In the genomic region with DNA sequence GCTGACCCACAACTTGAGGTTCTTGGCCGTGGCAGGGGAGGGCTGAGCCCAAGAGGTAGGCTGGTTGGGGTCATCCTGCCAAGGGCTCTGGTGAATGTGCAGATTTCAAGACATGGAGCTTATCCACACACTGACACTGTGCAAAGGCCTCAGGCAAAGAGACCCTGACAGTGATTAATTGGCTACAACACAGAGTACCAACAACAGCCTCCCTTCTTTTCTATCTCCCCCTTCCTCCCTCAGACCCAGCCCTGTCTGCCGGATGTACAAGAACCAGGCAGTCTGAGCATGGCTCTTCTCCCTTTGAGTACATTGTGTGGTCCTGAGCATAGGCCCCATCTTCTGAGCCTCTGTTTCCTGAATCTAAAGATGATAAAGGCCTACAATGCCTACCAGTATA, we compare ENCODE assay signal across 16 mouse cellular contexts.
DNase-seq lines count a peak whose midpoint lies in the region; ATAC-seq lines count a peak whose summit lies in the region.
"Had no signal": no experiment of that assay in that cellular context is flagged by ENCODE, and none has a peak within 500 bp of the region (broad histone marks: within the 10 kb centered on the region; RNA-seq: fewer than 3 reads in every experiment).

No protein-coding gene starts in this region.

- ATAC-seq in midbrain, embryonic 14.5 days (ENCODE audit: low FRiP score, low TSS enrichment): no peak
- ATAC-seq in hindbrain, embryonic 12.5 days (ENCODE audit: low FRiP score): peak; percentile 81
- peak; percentile 66; the same call in 1 of the 2 replicates for ATAC-seq in neural tube, embryonic 14.5 days (ENCODE audit: low read depth)
- ATAC-seq: forebrain, postnatal 0 days; liver, postnatal 0 days had no signal

- H3K4me1 ChIP-seq in midbrain, embryonic 14.5 days (ENCODE audit: control insufficient read depth, insufficient read depth, low read length): no peaks in the 10 kb centered on the region
- H3K4me1 ChIP-seq in midbrain, embryonic 10.5 days: peaks cover 3% of the 10 kb centered on the region
- H3K4me1 ChIP-seq in hindbrain, embryonic 12.5 days: peaks cover 19% of the 10 kb centered on the region
- peaks cover 6% of the 10 kb centered on the region for H3K4me1 ChIP-seq in neural tube, embryonic 14.5 days (ENCODE audit: control insufficient read depth, insufficient read depth, low read length)

- H3K9me3 ChIP-seq in midbrain, embryonic 14.5 days (ENCODE audit: control insufficient read depth, low read length): no peaks in the 10 kb centered on the region
- H3K9me3 ChIP-seq in midbrain, embryonic 10.5 days (replicated peaks): no peaks in the 10 kb centered on the region
- no peaks in the 10 kb centered on the region for H3K9me3 ChIP-seq in hindbrain, embryonic 12.5 days (replicated peaks)
- no peaks in the 10 kb centered on the region for H3K9me3 ChIP-seq in neural tube, embryonic 14.5 days (ENCODE audit: control insufficient read depth, low read length)
- H3K9me3 ChIP-seq: heart, embryonic 13.5 days had no signal

- no peak overlapping the region for H3K4me3 ChIP-seq in midbrain, embryonic 14.5 days (replicated peaks; ENCODE audit: low read depth, low read length)
- H3K4me3 ChIP-seq in midbrain, embryonic 10.5 days: no peak overlapping the region
- no peak overlapping the region for H3K4me3 ChIP-seq in hindbrain, embryonic 12.5 days
- H3K4me3 ChIP-seq in neural tube, embryonic 14.5 days (ENCODE audit: low read depth, low read length): no peak overlapping the region
- H3K4me3 ChIP-seq: erythroblast, embryonic 14.5 days; heart, embryonic 13.5 days had no signal

- peak; percentile 8 for DNase-seq in midbrain, embryonic 14.5 days
- DNase-seq in midbrain, embryonic 10.5 days (ENCODE audit: low spot score): no peak
- DNase-seq in embryo, embryonic 9.5 days (ENCODE audit: extremely low spot score): peak; percentile 30
- no peak for DNase-seq in left cerebral cortex, postnatal 14 days (ENCODE audit: low spot score in 2 of 2)
- DNase-seq in thymus, postnatal 36 days: no peak
- DNase-seq: cerebellum, adult 11-12 months; forebrain, postnatal 0 days; heart, postnatal 4 days; kidney, adult 9 months; liver, postnatal 0 days; lung, postnatal 36 days; right cerebral cortex, postnatal 14 days had no signal

- no peak overlapping the region for H3K9ac ChIP-seq in midbrain, embryonic 14.5 days (replicated peaks; ENCODE audit: low read length)
- H3K9ac ChIP-seq in hindbrain, embryonic 12.5 days: no peak overlapping the region
- H3K9ac ChIP-seq in neural tube, embryonic 14.5 days (replicated peaks; ENCODE audit: low read depth, low read length): no peak overlapping the region
- H3K9ac ChIP-seq: forebrain, postnatal 0 days; heart, embryonic 13.5 days; liver, postnatal 0 days had no signal

- intact Hi-C loops in left cerebral cortex, postnatal 14 days (cut with DNase I): no loop called here

- no peak overlapping the region for H3K4me2 ChIP-seq in midbrain, embryonic 14.5 days (ENCODE audit: low read length)
- no peak overlapping the region for H3K4me2 ChIP-seq in hindbrain, embryonic 12.5 days (replicated peaks)
- H3K4me2 ChIP-seq in neural tube, embryonic 14.5 days (ENCODE audit: low read depth, low read length): no peak overlapping the region
- H3K4me2 ChIP-seq: heart, embryonic 13.5 days had no signal

- no peaks in the 10 kb centered on the region for H3K27me3 ChIP-seq in midbrain, embryonic 14.5 days (ENCODE audit: control insufficient read depth, insufficient read depth, low read length)
- no peaks in the 10 kb centered on the region for H3K27me3 ChIP-seq in midbrain, embryonic 10.5 days (ENCODE audit: low read depth, poor library complexity, severe bottlenecking)
- H3K27me3 ChIP-seq in hindbrain, embryonic 12.5 days: no peaks in the 10 kb centered on the region
- no peaks in the 10 kb centered on the region for H3K27me3 ChIP-seq in neural tube, embryonic 14.5 days (ENCODE audit: control insufficient read depth, insufficient read depth, low read length)
- H3K27me3 ChIP-seq: heart, embryonic 13.5 days had no signal

- WGBS in midbrain, embryonic 14.5 days: 67% methylated on average over 2 of the region's 2 CpGs
- WGBS in midbrain, embryonic 10.5 days: 77% methylated on average over 2 of the region's 2 CpGs
- 38% methylated on average over 2 of the region's 2 CpGs for WGBS in hindbrain, embryonic 12.5 days
- 36% methylated on average over 2 of the region's 2 CpGs for WGBS in neural tube, embryonic 14.5 days

- H3K36me3 ChIP-seq in midbrain, embryonic 14.5 days (ENCODE audit: control insufficient read depth, insufficient read depth, low read length): no peaks in the 10 kb centered on the region
- no peaks in the 10 kb centered on the region for H3K36me3 ChIP-seq in midbrain, embryonic 10.5 days
- H3K36me3 ChIP-seq in hindbrain, embryonic 12.5 days: no peaks in the 10 kb centered on the region
- no peaks in the 10 kb centered on the region for H3K36me3 ChIP-seq in neural tube, embryonic 14.5 days (ENCODE audit: control insufficient read depth, insufficient read depth, low read length)

- 0 out of 2 replicates have a peak overlapping the region, but pooled peaks have one; percentile 13 for H3K27ac ChIP-seq in midbrain, embryonic 14.5 days (replicated peaks; ENCODE audit: low read depth, low read length)
- no peak overlapping the region for H3K27ac ChIP-seq in midbrain, embryonic 10.5 days (replicated peaks)
- peak overlapping the region; percentile 64 for H3K27ac ChIP-seq in hindbrain, embryonic 12.5 days
- H3K27ac ChIP-seq in neural tube, embryonic 14.5 days (ENCODE audit: low read depth, low read length): no peak overlapping the region
- H3K27ac ChIP-seq: heart, embryonic 13.5 days had no signal

Comparison
In these comparisons a context has a peak if more than half of its experiments do, and no peak if none do; other contexts are left out.
1. DNase-seq: peak in midbrain, embryonic 14.5 days (single experiment) and embryo, embryonic 9.5 days (single experiment); none in midbrain, embryonic 10.5 days (single experiment), left cerebral cortex, postnatal 14 days (0 of 2) and thymus, postnatal 36 days (0 of 2).
2. H3K27ac ChIP-seq: peak in midbrain, embryonic 14.5 days (single experiment) and hindbrain, embryonic 12.5 days (single experiment); none in midbrain, embryonic 10.5 days (single experiment) and neural tube, embryonic 14.5 days (single experiment).